Mouse (Mus musculus) neural tube, embryonic 12.5 days (tissue): Measurements from ENCODE around the gene Pard3b. TPM values are rescaled to one million over a fixed set of nuclear protein-coding genes. Genes with fewer than 3 reads are reported as not detected.

Experiments used
- ATAC-seq: fragments of 200-750 bp; cut with Nextera tagmentation; 2 replicates; pipeline ENCODE4 v1.8.0; 2017; ENCODE audit warnings: low read depth, mild to moderate bottlenecking, moderate TSS enrichment, moderate library complexity; ENCODE audit not compliant: low FRiP score
- H3K27ac ChIP-seq: fragments of 300-500 bp; sonication (generic); 2 replicates; pipeline ENCODE4 v1.5.1; 2016
- H3K27me3 ChIP-seq: fragments of 300-500 bp; sonication (generic); replicated peaks from 2 replicates; pipeline ENCODE4 v1.6.1; 2016; ENCODE audit warnings: mild to moderate bottlenecking
- H3K36me3 ChIP-seq: fragments of 300-500 bp; sonication (generic); 2 replicates; pipeline ENCODE4 v1.6.1; 2016; ENCODE audit warnings: mild to moderate bottlenecking
- H3K4me1 ChIP-seq: fragments of 300-500 bp; sonication (generic); 2 replicates; pipeline ENCODE4 v1.6.1; 2016
- H3K4me2 ChIP-seq: fragments of 300-500 bp; sonication (generic); replicated peaks from 2 replicates; pipeline ENCODE4 v1.6.1; 2016; ENCODE audit warnings: mild to moderate bottlenecking
- H3K4me3 ChIP-seq: fragments of 300-500 bp; sonication (generic); 2 replicates; pipeline ENCODE4 v1.5.1; 2016
- H3K9ac ChIP-seq: fragments of 300-500 bp; sonication (generic); 2 replicates; pipeline ENCODE4 v1.6.1; 2016; ENCODE audit warnings: mild to moderate bottlenecking
- H3K9me3 ChIP-seq: fragments of 300-500 bp; sonication (generic); 2 replicates; pipeline ENCODE4 v1.6.1; 2016; ENCODE audit warnings: mild to moderate bottlenecking
- WGBS: fragments of 180-500 bp; shearing (Covaris S2); methylation state at CpG from one replicate; pipeline ENCODE4 v1.1.7; 2016; 5-methylcytosine and 5-hydroxymethylcytosine counted together
- polyA plus RNA-seq: library from polyadenylated mRNA; unstranded; fragments of >200 nt; fragmentation: Nextera tagmentation; extraction: Ambion mirVana; gene quantifications from 2 replicates; pipeline ENCODE4 v1.2.1, GENCODE M21; 2016

Pard3b gene
- polyA plus RNA-seq, 1 experiment from 2014 or later, result 19.1 TPM

- Histone ChIP-seq H3K36me3 (no peaks in the 10 kb centered on the region), H3K4me2 (no peak overlapping the region), H3K27ac (no peak overlapping the region), H3K27me3 (no peaks in the 10 kb centered on the region), H3K9ac (no peak overlapping the region), H3K9me3 (no peaks in the 10 kb centered on the region), H3K4me3 (no peak overlapping the region), H3K4me1 (0 out of 2 replicates have a peak, but pooled peaks cover 3% of the 10 kb centered on the region)
- ATAC-seq, result no peak
- WGBS, result 77% methylated on average over 17 of the region's 17 CpGs
Observed at GRCm38 (mm10) chr1:62429333-62430182, 790.9 kb downstream of the Pard3b start.

GRCm38 (mm10) chr1:62431054-62431453 is 792.4 kb downstream of the Pard3b start:
- no peaks in the 10 kb centered on the region for H3K9me3 ChIP-seq
- no peak overlapping the region for H3K27ac ChIP-seq
- H3K9ac ChIP-seq, result no peak overlapping the region
- no peak overlapping the region for H3K4me2 ChIP-seq
- ATAC-seq, result no peak
- 54% methylated on average over 6 of the region's 6 CpGs for WGBS
- 0 out of 2 replicates have a peak, but pooled peaks cover 3% of the 10 kb centered on the region for H3K4me1 ChIP-seq
- no peaks in the 10 kb centered on the region for H3K36me3 ChIP-seq
- no peaks in the 10 kb centered on the region for H3K27me3 ChIP-seq
- H3K4me3 ChIP-seq, result no peak overlapping the region

- Histone ChIP-seq H3K9ac (no peak overlapping the region), H3K4me2 (no peak overlapping the region), H3K9me3 (no peaks in the 10 kb centered on the region), H3K36me3 (no peaks in the 10 kb centered on the region), H3K4me1 (0 out of 2 replicates have a peak, but pooled peaks cover 3% of the 10 kb centered on the region), H3K27ac (no peak overlapping the region), H3K27me3 (no peaks in the 10 kb centered on the region), H3K4me3 (no peak overlapping the region)
- 73% methylated on average over 5 of the region's 5 CpGs for WGBS
- no peak for ATAC-seq
Observed at GRCm38 (mm10) chr1:62433891-62434290, 795.3 kb downstream of the Pard3b start.

- no peaks in the 10 kb centered on the region for H3K9me3 ChIP-seq
- H3K4me2 ChIP-seq, result no peak overlapping the region
- no peaks in the 10 kb centered on the region for H3K36me3 ChIP-seq
- no peak for ATAC-seq
- H3K27me3 ChIP-seq, result no peaks in the 10 kb centered on the region
- 62% methylated on average over 9 of the region's 9 CpGs for WGBS
- H3K9ac ChIP-seq, result no peak overlapping the region
- H3K27ac ChIP-seq, result no peak overlapping the region
- 0 out of 2 replicates have a peak, but pooled peaks cover 3% of the 10 kb centered on the region for H3K4me1 ChIP-seq
- H3K4me3 ChIP-seq, result no peak overlapping the region
Observed at GRCm38 (mm10) chr1:62435844-62436243, 797.2 kb downstream of the Pard3b start.

GRCm38 (mm10) chr1:62436304-62436703 is 797.7 kb downstream of the Pard3b start:
- ATAC-seq, result no peak
- H3K9me3 ChIP-seq, result no peaks in the 10 kb centered on the region
- H3K4me2 ChIP-seq, result no peak overlapping the region
- H3K36me3 ChIP-seq, result no peaks in the 10 kb centered on the region
- H3K4me1 ChIP-seq, result peaks cover 3% of the 10 kb centered on the region; the same call in 1 of the 2 replicates
- H3K27ac ChIP-seq, result no peak overlapping the region
- no peak overlapping the region for H3K9ac ChIP-seq
- no peaks in the 10 kb centered on the region for H3K27me3 ChIP-seq
- 85% methylated on average over 3 of the region's 3 CpGs for WGBS
- H3K4me3 ChIP-seq, result no peak overlapping the region

- Histone ChIP-seq H3K4me2 (no peak overlapping the region), H3K27me3 (no peaks in the 10 kb centered on the region), H3K9me3 (no peaks in the 10 kb centered on the region), H3K27ac (no peak overlapping the region), H3K9ac (no peak overlapping the region), H3K4me3 (no peak overlapping the region), H3K4me1 (peaks cover 3% of the 10 kb centered on the region; the same call in 1 of the 2 replicates), H3K36me3 (no peaks in the 10 kb centered on the region)
- WGBS, result 78% methylated on average over 3 of the region's 3 CpGs
- ATAC-seq, result no peak
Observed at GRCm38 (mm10) chr1:62437493-62437892, 798.9 kb downstream of the Pard3b start.

GRCm38 (mm10) chr1:62444406-62444805 is 805.8 kb downstream of the Pard3b start:
- WGBS, result 96% methylated on average over 3 of the region's 3 CpGs
- no peak for ATAC-seq
- no peaks in the 10 kb centered on the region; the same call in 1 of the 2 replicates for H3K4me1 ChIP-seq
- H3K9me3 ChIP-seq, result no peaks in the 10 kb centered on the region
- H3K4me2 ChIP-seq, result no peak overlapping the region
- no peak overlapping the region for H3K4me3 ChIP-seq
- no peaks in the 10 kb centered on the region for H3K27me3 ChIP-seq
- no peaks in the 10 kb centered on the region for H3K36me3 ChIP-seq
- H3K9ac ChIP-seq, result no peak overlapping the region
- no peak overlapping the region for H3K27ac ChIP-seq

GRCm38 (mm10) chr1:62446818-62447217 is 808.2 kb downstream of the Pard3b start:
- no peaks in the 10 kb centered on the region for H3K9me3 ChIP-seq
- H3K36me3 ChIP-seq, result no peaks in the 10 kb centered on the region
- H3K4me1 ChIP-seq, result no peaks in the 10 kb centered on the region
- no peak overlapping the region for H3K9ac ChIP-seq
- H3K27ac ChIP-seq, result no peak overlapping the region
- 83% methylated on average over 1 of the region's 1 CpGs for WGBS
- H3K4me3 ChIP-seq, result no peak overlapping the region
- H3K4me2 ChIP-seq, result no peak overlapping the region
- ATAC-seq, result no peak
- H3K27me3 ChIP-seq, result no peaks in the 10 kb centered on the region

GRCm38 (mm10) chr1:62449193-62449875 is 810.7 kb downstream of the Pard3b start:
- WGBS, result 88% methylated on average over 7 of the region's 7 CpGs
- no peaks in the 10 kb centered on the region for H3K4me1 ChIP-seq
- ATAC-seq, result no peak

GRCm38 (mm10) chr1:62465536-62465935 is 826.9 kb downstream of the Pard3b start:
- Histone ChIP-seq H3K9ac (no peak overlapping the region), H3K4me3 (no peak overlapping the region), H3K4me2 (no peak overlapping the region), H3K27ac (no peak overlapping the region), H3K4me1 (no peaks in the 10 kb centered on the region), H3K36me3 (no peaks in the 10 kb centered on the region), H3K27me3 (no peaks in the 10 kb centered on the region), H3K9me3 (no peaks in the 10 kb centered on the region)
- WGBS, result 36% methylated on average over 8 of the region's 8 CpGs
- no peak for ATAC-seq

More at GRCm38 (mm10) chr1:62449193-62449875, 810.7 kb downstream of the Pard3b start:
- Histone ChIP-seq H3K27ac (no peak overlapping the region), H3K9ac (no peak overlapping the region), H3K4me3 (no peak overlapping the region), H3K4me2 (no peak overlapping the region), H3K36me3 (no peaks in the 10 kb centered on the region), H3K27me3 (no peaks in the 10 kb centered on the region), H3K9me3 (no peaks in the 10 kb centered on the region)

- Histone ChIP-seq H3K27ac (no peak overlapping the region), H3K36me3 (no peaks in the 10 kb centered on the region), H3K9ac (no peak overlapping the region), H3K27me3 (no peaks in the 10 kb centered on the region), H3K4me3 (no peak overlapping the region), H3K4me2 (no peak overlapping the region), H3K4me1 (no peaks in the 10 kb centered on the region), H3K9me3 (no peaks in the 10 kb centered on the region)
- WGBS, result 91% methylated on average over 1 of the region's 1 CpGs
- no peak for ATAC-seq
Observed at GRCm38 (mm10) chr1:62466544-62466943, 827.9 kb downstream of the Pard3b start.

GRCm38 (mm10) chr1:62483059-62483458 is 844.4 kb downstream of the Pard3b start:
- ATAC-seq, result no peak
- WGBS, result 92% methylated on average over 2 of the region's 2 CpGs

More at GRCm38 (mm10) chr1:62483059-62483458, 844.4 kb downstream of the Pard3b start:
- Histone ChIP-seq H3K4me2 (no peak overlapping the region), H3K9me3 (no peaks in the 10 kb centered on the region), H3K4me3 (no peak overlapping the region), H3K36me3 (no peaks in the 10 kb centered on the region), H3K27me3 (no peaks in the 10 kb centered on the region), H3K9ac (no peak overlapping the region), H3K27ac (no peak overlapping the region), H3K4me1 (no peaks in the 10 kb centered on the region)
